22 mouse cellular contexts compared by ENCODE assay signal in the genomic region with DNA sequence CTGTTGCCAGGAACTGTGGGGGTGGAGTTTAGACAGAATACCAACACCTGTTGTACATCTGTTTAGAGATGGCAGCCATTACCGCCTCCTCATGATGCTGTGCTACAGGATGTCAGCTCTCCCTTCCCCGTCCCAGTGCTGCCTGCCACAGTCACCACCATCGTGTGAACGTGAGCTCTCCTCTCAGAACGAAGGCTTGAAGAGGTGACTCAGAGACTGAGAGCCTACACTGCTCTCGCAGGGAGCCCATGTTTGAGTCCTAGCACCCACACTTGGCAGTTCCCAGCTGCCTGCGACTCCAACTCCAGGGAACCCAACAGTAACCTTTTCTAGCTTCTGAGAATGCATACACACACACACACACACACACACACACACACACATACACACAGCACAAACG. TPM values are rescaled to one million over a fixed set of nuclear protein-coding genes. Genes with fewer than 3 reads are reported as not detected.
DNase-seq lines count a peak whose midpoint lies in the region; ATAC-seq and TF ChIP-seq lines count a peak whose summit lies in the region.
"Had no signal": no experiment of that assay in that cellular context is flagged by ENCODE, and none has a peak within 500 bp of the region (broad histone marks: within the 10 kb centered on the region; RNA-seq: fewer than 3 reads in every experiment).

No protein-coding gene starts in this region.

- TF ChIP-seq EP300 in stomach, postnatal 0 days (optimal IDR thresholded peaks at IDR 0.05), result no peak

- intact Hi-C loops in left cerebral cortex, postnatal 14 days (cut with DNase I), result no loop called here

- H3K4me3 ChIP-seq in layer of hippocampus, adult 2 months, result no peak overlapping the region
- no peak overlapping the region for H3K4me3 ChIP-seq in stomach, postnatal 0 days (ENCODE audit: low read depth, low read length)
- H3K4me3 ChIP-seq: limb, embryonic 15.5 days; midbrain, embryonic 15.5 days had no signal

- DNase-seq in layer of hippocampus, adult 2 months (ENCODE audit: low spot score in 2 of 2), result peak; percentile 15 to 44
- no peak for DNase-seq in layer of hippocampus, adult 11-12 months (ENCODE audit: low spot score)
- peak; percentile 36 for DNase-seq in right cerebral cortex, postnatal 25 days
- no peak for DNase-seq in right cerebral cortex, postnatal 14 days
- DNase-seq in left cerebral cortex, postnatal 14 days (ENCODE audit: low spot score in 2 of 2), result peak; percentile 21 to 49
- DNase-seq in stomach, postnatal 0 days (ENCODE audit: low spot score), result no peak
- DNase-seq: adrenal gland, postnatal 14 days; cerebellum, adult 9-11 months; forebrain, postnatal 0 days; gastrocnemius, postnatal 36 days; heart, postnatal 4 days; kidney, adult 18-20 months; kidney, postnatal 36 days; lung, adult 2 months; spleen, adult 18-20 months had no signal

- TF ChIP-seq CTCF in layer of hippocampus, adult 2 months (conservative IDR thresholded peaks at IDR 0.05), result no peak
- no peak for TF ChIP-seq CTCF in stomach, postnatal 0 days (IDR thresholded peaks at IDR 0.05; ENCODE audit: low read depth)

- no peaks in the 10 kb centered on the region for H3K9me3 ChIP-seq in stomach, postnatal 0 days (ENCODE audit: control insufficient read depth, low read length)
- H3K9me3 ChIP-seq: limb, embryonic 15.5 days; midbrain, embryonic 15.5 days had no signal

- H3K27me3 ChIP-seq in stomach, postnatal 0 days (ENCODE audit: control insufficient read depth, insufficient read depth, low read length), result no peaks in the 10 kb centered on the region
- H3K27me3 ChIP-seq: limb, embryonic 15.5 days; midbrain, embryonic 15.5 days had no signal

- H3K36me3 ChIP-seq in stomach, postnatal 0 days (ENCODE audit: control insufficient read depth, insufficient read depth, low read length), result no peaks in the 10 kb centered on the region
- H3K36me3 ChIP-seq: limb, embryonic 15.5 days; midbrain, embryonic 15.5 days had no signal

- no peak overlapping the region for H3K27ac ChIP-seq in layer of hippocampus, adult 2 months
- no peak overlapping the region for H3K27ac ChIP-seq in stomach, postnatal 0 days (replicated peaks)
- H3K27ac ChIP-seq: hindbrain, postnatal 0 days; limb, embryonic 15.5 days; macrophage; midbrain, embryonic 15.5 days had no signal

- ATAC-seq in stomach, postnatal 0 days (ENCODE audit: low FRiP score, low TSS enrichment), result peak; percentile 31; the same call in 1 of the 2 replicates
- ATAC-seq in monocyte, adult 5-6 weeks (replicated peaks; ENCODE audit: insufficient number of reproducible peaks, low FRiP score, low TSS enrichment, poor library complexity, severe bottlenecking), result no peak
- ATAC-seq: forebrain, postnatal 0 days; hindbrain, postnatal 0 days; midbrain, embryonic 15.5 days had no signal

- 55% methylated on average over 8 of the region's 8 CpGs for WGBS in stomach, postnatal 0 days

- no peak overlapping the region for H3K9ac ChIP-seq in stomach, postnatal 0 days (ENCODE audit: low read length)
- H3K9ac ChIP-seq: forebrain, postnatal 0 days; limb, embryonic 15.5 days; midbrain, embryonic 15.5 days had no signal

- H3K4me1 ChIP-seq in stomach, postnatal 0 days (replicated peaks; ENCODE audit: control insufficient read depth, insufficient read depth), result no peaks in the 10 kb centered on the region
- H3K4me1 ChIP-seq: limb, embryonic 15.5 days; midbrain, embryonic 15.5 days had no signal

- H3K4me2 ChIP-seq in stomach, postnatal 0 days (replicated peaks; ENCODE audit: low read depth), result no peak overlapping the region
- H3K4me2 ChIP-seq: heart, embryonic 11.5 days; limb, embryonic 15.5 days; midbrain, embryonic 15.5 days had no signal

RNA-seq across cellular contexts. Expression of a gene that starts 8.2 kb away (rescaled TPM):
- total RNA-seq in layer of hippocampus, adult 2 months (2021), result not detected
- total RNA-seq in left cerebral cortex, postnatal 14 days (2021), result not detected
- 14.1 and 14.6 TPM in 2 replicates for polyA plus RNA-seq in stomach, postnatal 0 days (2015; fragmentation: Nextera tagmentation; extraction: Ambion mirVana)
- 0.95 to 2.6 TPM (median 1.5 TPM) in 3 replicates for total RNA-seq in monocyte, adult 5-6 weeks (2017)

RNA-seq across cellular contexts. Expression of a gene that starts 18.1 kb away (rescaled TPM):
- 1 to 10 TPM; 2.2 to 2.9 TPM for total RNA-seq in layer of hippocampus, adult 2 months (2021)
- total RNA-seq in left cerebral cortex, postnatal 14 days (2021), result 1 to 10 TPM in 1 of 2 experiments, under 1 TPM in 1; 0.57 to 1.8 TPM
- polyA plus RNA-seq in stomach, postnatal 0 days (2015; fragmentation: Nextera tagmentation; extraction: Ambion mirVana), result 20.1 and 22.3 TPM in 2 replicates
- total RNA-seq in monocyte, adult 5-6 weeks (2017), result 10.6 to 17.9 TPM (median 14.4 TPM) in 3 replicates

RNA-seq across cellular contexts. Expression of a gene that starts 27.1 kb away (rescaled TPM):
- total RNA-seq in layer of hippocampus, adult 2 months (2021), result 100 to 1,000 TPM; 184 to 196 TPM
- 100 to 1,000 TPM; 210 to 248 TPM for total RNA-seq in left cerebral cortex, postnatal 14 days (2021)
- 39.2 and 49.8 TPM in 2 replicates for polyA plus RNA-seq in stomach, postnatal 0 days (2015; fragmentation: Nextera tagmentation; extraction: Ambion mirVana)
- total RNA-seq in monocyte, adult 5-6 weeks (2017), result 4.2 to 13.3 TPM (median 8.5 TPM) in 3 replicates

RNA-seq across cellular contexts. Expression of a gene that starts 56.0 kb away (rescaled TPM):
- not detected for total RNA-seq in layer of hippocampus, adult 2 months (2021)
- not detected for total RNA-seq in left cerebral cortex, postnatal 14 days (2021)
- 5.4 and 5.7 TPM in 2 replicates for polyA plus RNA-seq in stomach, postnatal 0 days (2015; fragmentation: Nextera tagmentation; extraction: Ambion mirVana)
- not detected in 3 replicates for total RNA-seq in monocyte, adult 5-6 weeks (2017)
- total RNA-seq: forebrain, postnatal 0 days; gastrocnemius, postnatal 36 days; heart, postnatal 4 days; hindbrain, postnatal 0 days had no signal
- polyA plus RNA-seq: forebrain, postnatal 0 days; heart, embryonic 11.5 days; limb, embryonic 15.5 days; lung, adult 2 months; macrophage; neural tube, embryonic 11.5 days had no signal

RNA-seq across cellular contexts. Expression of a gene that starts 56.4 kb away (rescaled TPM):
- under 1 TPM; 0.51 to 0.59 TPM for total RNA-seq in layer of hippocampus, adult 2 months (2021)
- 1 to 10 TPM; 1.0 to 1.5 TPM for total RNA-seq in left cerebral cortex, postnatal 14 days (2021)
- polyA plus RNA-seq in stomach, postnatal 0 days (2015; fragmentation: Nextera tagmentation; extraction: Ambion mirVana), result 0.06 and 0.15 TPM in 2 replicates
- not detected in 3 replicates for total RNA-seq in monocyte, adult 5-6 weeks (2017)
- total RNA-seq: adrenal gland, postnatal 14 days; gastrocnemius, postnatal 36 days; heart, postnatal 4 days had no signal
- polyA plus RNA-seq: heart, embryonic 11.5 days; lung, adult 2 months; macrophage had no signal

Comparison
In these comparisons a context has a peak if more than half of its experiments do, and no peak if none do; other contexts are left out.
1. DNase-seq: peak in layer of hippocampus, adult 2 months (2 of 2), right cerebral cortex, postnatal 25 days (single experiment) and left cerebral cortex, postnatal 14 days (2 of 2); none in layer of hippocampus, adult 11-12 months (single experiment), right cerebral cortex, postnatal 14 days (single experiment) and stomach, postnatal 0 days (single experiment).
2. RNA of a gene that starts 27.1 kb away (total RNA-seq): 210 to 248 TPM in left cerebral cortex, postnatal 14 days and 184 to 196 TPM in layer of hippocampus, adult 2 months; 4.2 to 13.3 TPM in monocyte, adult 5-6 weeks; every median in the first group is over 10 times any median in the second.